Mouse (Mus musculus) lung, embryonic 14.5 days (tissue): ENCODE data around the gene Agbl3. TPM values are rescaled to one million over a fixed set of nuclear protein-coding genes. Genes with fewer than 3 reads are reported as not detected.

Experiments used
- ATAC-seq: fragments of 200-750 bp; cut with Nextera tagmentation; 2 replicates; pipeline ENCODE4 v1.8.0; 2017; ENCODE audit warnings: mild to moderate bottlenecking, moderate TSS enrichment, moderate library complexity; ENCODE audit not compliant: insufficient read depth
- DNase-seq: peaks from one replicate; pipeline ENCODE4 v3.0.0-alpha.2; 2015
- H3K27ac ChIP-seq: fragments of 300-500 bp; sonication (generic); 2 replicates; pipeline ENCODE4 v1.5.1; 2014; ENCODE audit warnings: low read depth, mild to moderate bottlenecking, moderate library complexity
- H3K27me3 ChIP-seq: fragments of 300-500 bp; sonication (generic); 2 replicates; pipeline ENCODE4 v1.6.1; 2014; ENCODE audit warnings: low read length, control low read depth; ENCODE audit not compliant: insufficient read depth
- H3K36me3 ChIP-seq: fragments of 300-500 bp; sonication (generic); 2 replicates; pipeline ENCODE4 v1.6.1; 2014; ENCODE audit warnings: control low read depth; ENCODE audit not compliant: insufficient read depth
- H3K4me1 ChIP-seq: fragments of 300-500 bp; sonication (generic); 2 replicates; pipeline ENCODE4 v1.6.1; 2014; ENCODE audit warnings: antibody characterized with exemption, control low read depth; ENCODE audit not compliant: insufficient read depth
- H3K4me2 ChIP-seq: fragments of 300-500 bp; sonication (generic); 2 replicates; pipeline ENCODE4 v1.6.1; 2014; ENCODE audit warnings: mild to moderate bottlenecking
- H3K4me3 ChIP-seq: fragments of 300-500 bp; sonication (generic); 2 replicates; pipeline ENCODE4 v1.5.1; 2014; ENCODE audit warnings: low read depth, low read length
- H3K9ac ChIP-seq: fragments of 300-500 bp; sonication (generic); 2 replicates; pipeline ENCODE4 v1.6.1; 2014
- H3K9me3 ChIP-seq: fragments of 300-500 bp; sonication (generic); 2 replicates; pipeline ENCODE4 v1.6.1; 2016; ENCODE audit warnings: low read depth, low read length, control low read depth
- CTCF ChIP-seq: IDR thresholded peaks from 2 replicates; pipeline ENCODE4 v1.5.1; 2016; ENCODE audit warnings: antibody characterized with exemption, low read depth
- WGBS: fragments of 180-500 bp; shearing (Covaris S2); extraction: QIAGEN DNeasy Blood & Tissue Kit; methylation state at CpG from one replicate; pipeline ENCODE4 v1.1.7; 2014; 5-methylcytosine and 5-hydroxymethylcytosine counted together
- polyA plus RNA-seq: library from polyadenylated mRNA; unstranded; fragments of >200 nt; fragmentation: Nextera tagmentation; extraction: Ambion mirVana; gene quantifications from 2 replicates; pipeline ENCODE4 v1.2.1, GENCODE M21; 2014

Agbl3 gene
- polyA plus RNA-seq, 1 experiment from 2014 or later: 11.6 TPM

DNA sequence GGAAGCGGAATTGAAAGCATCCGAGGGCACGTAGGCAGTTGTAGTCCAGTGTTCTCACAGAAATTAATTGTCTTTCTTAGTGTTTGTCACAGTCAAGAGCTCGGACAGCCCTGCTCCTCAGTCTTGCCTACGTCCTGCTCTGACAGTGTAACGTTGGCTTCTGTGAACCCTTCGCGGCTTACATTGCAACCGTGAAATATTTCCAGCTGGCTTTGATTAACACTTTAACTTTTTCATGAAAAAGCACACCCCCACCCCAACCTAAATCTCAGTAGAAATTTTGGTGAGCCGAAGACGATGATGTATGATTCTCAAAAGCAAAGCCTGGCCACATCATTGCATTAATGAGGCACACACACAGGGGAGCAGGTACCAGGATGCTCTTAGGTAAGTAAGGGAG lies 31.7 kb upstream of the Agbl3 start:
- no peak for TF ChIP-seq CTCF
- no peaks in the 10 kb centered on the region for H3K9me3 ChIP-seq
- peaks cover 47% of the 10 kb centered on the region for H3K36me3 ChIP-seq
- no peaks in the 10 kb centered on the region for H3K27me3 ChIP-seq
- H3K4me2 ChIP-seq: no peak overlapping the region
- no peaks in the 10 kb centered on the region for H3K4me1 ChIP-seq
- no peak overlapping the region for H3K9ac ChIP-seq
- no peak overlapping the region for H3K27ac ChIP-seq
- no peak overlapping the region for H3K4me3 ChIP-seq
- ATAC-seq (no peak), DNase-seq (no peak)
- WGBS: 75% methylated on average over 11 of the region's 11 CpGs

GRCm38 (mm10) chr6:34749526-34749925 lies 30.7 kb upstream of the Agbl3 start:
- Histone ChIP-seq H3K27ac (no peak overlapping the region), H3K4me2 (no peak overlapping the region), H3K36me3 (peaks cover 52% of the 10 kb centered on the region), H3K4me3 (no peak overlapping the region), H3K27me3 (no peaks in the 10 kb centered on the region), H3K9me3 (no peaks in the 10 kb centered on the region), H3K9ac (no peak overlapping the region), H3K4me1 (no peaks in the 10 kb centered on the region)
- DNase-seq: no peak
- 57% methylated on average over 6 of the region's 6 CpGs for WGBS
- TF ChIP-seq CTCF: no peak
- no peak for ATAC-seq

GRCm38 (mm10) chr6:34750487-34751120 lies 29.6 kb upstream of the Agbl3 start:
- Histone ChIP-seq H3K4me3 (no peak overlapping the region), H3K36me3 (peaks cover 51% of the 10 kb centered on the region), H3K9ac (no peak overlapping the region), H3K27ac (no peak overlapping the region), H3K4me1 (no peaks in the 10 kb centered on the region), H3K4me2 (no peak overlapping the region), H3K9me3 (no peaks in the 10 kb centered on the region), H3K27me3 (no peaks in the 10 kb centered on the region)
- ATAC-seq: no peak
- 63% methylated on average over 7 of the region's 7 CpGs for WGBS
- TF ChIP-seq CTCF: no peak
- DNase-seq: no peak

DNA sequence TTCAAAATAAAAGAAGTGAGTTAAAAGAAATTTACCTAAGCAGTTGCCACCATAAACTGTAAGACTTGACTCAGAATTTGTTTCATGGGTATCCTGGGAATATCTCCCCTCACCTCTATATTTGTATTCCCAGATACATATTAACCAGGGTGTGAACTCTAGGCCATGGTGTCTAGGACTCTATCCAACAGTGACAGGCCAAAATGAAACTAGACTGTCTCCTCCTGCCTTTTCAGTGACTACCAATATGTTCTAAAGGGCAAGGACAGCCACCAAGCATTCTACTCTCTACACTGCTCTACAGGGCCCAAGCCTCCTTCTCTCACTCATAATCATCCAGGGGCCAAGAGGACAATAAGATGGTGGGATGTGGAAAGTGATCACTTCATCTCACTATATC lies 28.6 kb upstream of the Agbl3 start:
- H3K9ac ChIP-seq: no peak overlapping the region
- no peaks in the 10 kb centered on the region for H3K27me3 ChIP-seq
- no peak overlapping the region for H3K4me3 ChIP-seq
- no peak overlapping the region for H3K4me2 ChIP-seq
- H3K9me3 ChIP-seq: no peaks in the 10 kb centered on the region
- no peak for TF ChIP-seq CTCF
- H3K36me3 ChIP-seq: peaks cover 51% of the 10 kb centered on the region
- no peak overlapping the region for H3K27ac ChIP-seq
- H3K4me1 ChIP-seq: no peaks in the 10 kb centered on the region
- DNase-seq (no peak), ATAC-seq (no peak)

DNA sequence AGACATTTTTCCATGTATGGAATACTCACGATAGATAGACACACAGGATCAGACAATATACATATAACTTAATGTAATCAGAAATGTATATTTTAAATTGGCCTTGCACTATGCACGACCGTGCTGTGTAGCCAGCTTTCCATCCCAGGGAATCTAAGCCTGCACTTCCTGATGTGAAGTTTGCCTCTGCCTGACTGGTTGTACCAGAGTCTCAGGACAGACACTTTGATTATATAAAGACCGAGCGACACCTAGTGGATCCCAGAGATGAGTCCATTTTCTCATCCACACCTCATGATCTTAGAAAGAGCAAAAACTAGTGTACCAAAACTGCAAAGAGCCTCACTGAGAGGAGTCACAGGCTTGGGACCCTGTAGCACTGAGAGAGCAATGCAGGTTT lies 25.8 kb upstream of the Agbl3 start:
- Histone ChIP-seq H3K4me3 (no peak overlapping the region), H3K27me3 (no peaks in the 10 kb centered on the region), H3K36me3 (peaks cover 58% of the 10 kb centered on the region), H3K9ac (no peak overlapping the region), H3K27ac (no peak overlapping the region), H3K4me2 (no peak overlapping the region), H3K9me3 (no peaks in the 10 kb centered on the region), H3K4me1 (no peaks in the 10 kb centered on the region)
- 19% methylated on average over 5 of the region's 5 CpGs for WGBS
- peak; percentile 83 for TF ChIP-seq CTCF
- ATAC-seq: peak; percentile 90
- DNase-seq: peak; percentile 90

GRCm38 (mm10) chr6:34758340-34758739 lies 21.9 kb upstream of the Agbl3 start:
- no peak overlapping the region for H3K4me3 ChIP-seq
- no peak overlapping the region for H3K9ac ChIP-seq
- WGBS: 62% methylated on average over 2 of the region's 2 CpGs
- ATAC-seq (no peak), DNase-seq (peak; percentile 43)
- H3K9me3 ChIP-seq: no peaks in the 10 kb centered on the region
- TF ChIP-seq CTCF: no peak
- no peaks in the 10 kb centered on the region for H3K27me3 ChIP-seq
- no peaks in the 10 kb centered on the region for H3K4me1 ChIP-seq
- no peak overlapping the region for H3K4me2 ChIP-seq
- no peak overlapping the region for H3K27ac ChIP-seq
- H3K36me3 ChIP-seq: peaks cover 81% of the 10 kb centered on the region

DNA sequence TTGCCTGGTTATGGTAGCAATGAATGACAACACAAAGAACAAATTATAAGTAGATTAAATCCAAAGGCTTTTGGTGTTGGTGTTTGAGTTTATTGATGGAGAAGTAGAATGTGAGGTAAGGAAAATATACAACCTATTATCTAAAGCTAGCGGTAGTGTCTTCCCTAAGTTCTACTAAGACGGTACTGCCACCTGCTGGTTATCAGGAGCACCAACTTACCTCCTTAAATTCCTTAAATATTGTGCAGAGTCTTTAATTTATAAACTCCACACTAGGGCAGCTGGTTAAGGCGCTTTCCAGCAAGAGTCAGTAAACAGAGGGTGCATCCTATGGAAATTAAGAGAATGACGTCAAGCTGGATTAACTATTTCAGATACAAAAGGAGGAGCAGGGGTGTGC lies 20.2 kb upstream of the Agbl3 start:
- peak; percentile 73 for TF ChIP-seq CTCF
- no peak overlapping the region for H3K4me3 ChIP-seq
- peaks cover 90% of the 10 kb centered on the region for H3K36me3 ChIP-seq
- H3K9ac ChIP-seq: no peak overlapping the region
- no peak overlapping the region for H3K4me2 ChIP-seq
- no peak overlapping the region for H3K27ac ChIP-seq
- H3K4me1 ChIP-seq: no peaks in the 10 kb centered on the region
- ATAC-seq (no peak), DNase-seq (peak; percentile 86)
- WGBS: 26% methylated on average over 4 of the region's 4 CpGs
- no peaks in the 10 kb centered on the region for H3K27me3 ChIP-seq
- H3K9me3 ChIP-seq: no peaks in the 10 kb centered on the region

- H3K9ac ChIP-seq: no peak overlapping the region
- no peak overlapping the region for H3K27ac ChIP-seq
- WGBS: 88% methylated on average over 5 of the region's 5 CpGs
- no peak for DNase-seq
- H3K36me3 ChIP-seq: peaks cover 76% of the 10 kb centered on the region
- no peaks in the 10 kb centered on the region for H3K27me3 ChIP-seq
- no peak overlapping the region for H3K4me3 ChIP-seq
- no peak for TF ChIP-seq CTCF
- no peak overlapping the region for H3K4me2 ChIP-seq
- no peak for ATAC-seq
- no peaks in the 10 kb centered on the region for H3K9me3 ChIP-seq
- no peaks in the 10 kb centered on the region for H3K4me1 ChIP-seq
Measured at GRCm38 (mm10) chr6:34765721-34766120, 14.5 kb upstream of the Agbl3 start.
